Mouse (Mus musculus) myocyte (in vitro differentiated cells): ENCODE data around the gene Btnl1. TPM values are rescaled to one million over a fixed set of nuclear protein-coding genes. Genes with fewer than 3 reads are reported as not detected.

ENCODE experiments used
- H3K27me3 ChIP-seq: one replicate; pipeline ENCODE4 v1.6.1; 2011; ENCODE audit not compliant: control insufficient read depth, insufficient read depth, insufficient read length
- H3K36me3 ChIP-seq: one replicate; pipeline ENCODE4 v1.6.1; 2011; ENCODE audit not compliant: control insufficient read depth, insufficient read depth
- H3K4me2 ChIP-seq: one replicate; pipeline ENCODE4 v1.6.1; 2011; ENCODE audit warnings: low read depth, control low read depth
- H3K4me3 ChIP-seq: one replicate; pipeline ENCODE4 v1.5.1; 2011; ENCODE audit warnings: mild to moderate bottlenecking, control low read depth, moderate library complexity
- H3K79me2 ChIP-seq: one replicate; pipeline ENCODE4 v1.6.1; 2011; ENCODE audit not compliant: control insufficient read depth, insufficient read depth
- H3ac ChIP-seq: one replicate; pipeline ENCODE4 v1.6.1; 2011; ENCODE audit not compliant: control insufficient read depth, insufficient read length
- CEBPB ChIP-seq: IDR thresholded peaks from 2 replicates; pipeline ENCODE4 v1.6.1; 2011; ENCODE audit warnings: mild to moderate bottlenecking, moderate library complexity; ENCODE audit not compliant: poor library complexity, insufficient read depth, severe bottlenecking
- E2F4 ChIP-seq: IDR thresholded peaks from one replicate; pipeline ENCODE4 v1.6.1; 2011; ENCODE audit warnings: mild to moderate bottlenecking, control low read depth, moderate library complexity; ENCODE audit not compliant: insufficient read depth
- MAX ChIP-seq: IDR thresholded peaks from one replicate; pipeline ENCODE4 v1.6.1; 2011; ENCODE audit warnings: low read depth, mild to moderate bottlenecking, control low read depth
- MYOD1 ChIP-seq, 3 experiments: IDR thresholded peaks; one replicate each; pipeline ENCODE4 v1.6.1; 2011; ENCODE audit warnings: control low read depth in 2 of 3, low read depth in 2 of 3, mild to moderate bottlenecking in 2 of 3, moderate library complexity in 1 of 3; ENCODE audit not compliant: insufficient read length in 2 of 3, control insufficient read depth in 1 of 3
- MYOG ChIP-seq, 3 experiments: IDR thresholded peaks; one replicate each; pipeline ENCODE4 v1.6.1; 2011; ENCODE audit warnings: control low read depth in 2 of 3, low read depth in 2 of 3, mild to moderate bottlenecking in 2 of 3; ENCODE audit not compliant: insufficient read length in 2 of 3, control insufficient read depth in 1 of 3, insufficient read depth in 1 of 3
- POLR2A ChIP-seq: IDR thresholded peaks from one replicate; pipeline ENCODE4 v1.6.1; 2011; ENCODE audit warnings: low read depth, mild to moderate bottlenecking, control low read depth, moderate library complexity; ENCODE audit not compliant: insufficient read length
- POLR2AphosphoS2 ChIP-seq: IDR thresholded peaks from one replicate; pipeline ENCODE4 v1.6.1; 2011; ENCODE audit warnings: low read depth, control low read depth; ENCODE audit not compliant: insufficient read length
- REST ChIP-seq: IDR thresholded peaks from one replicate; pipeline ENCODE4 v1.6.1; 2011; ENCODE audit warnings: mild to moderate bottlenecking, control low read depth, moderate library complexity; ENCODE audit not compliant: insufficient read depth, insufficient read length
- SRF ChIP-seq: IDR thresholded peaks from one replicate; pipeline ENCODE4 v1.6.1; 2011; ENCODE audit warnings: low read depth; ENCODE audit not compliant: control insufficient read depth, insufficient read length
- TCF12 ChIP-seq: IDR thresholded peaks from one replicate; pipeline ENCODE4 v1.6.1; 2011; ENCODE audit warnings: mild to moderate bottlenecking, control low read depth; ENCODE audit not compliant: poor library complexity, insufficient read depth, severe bottlenecking
- TCF3 ChIP-seq: IDR thresholded peaks from one replicate; pipeline ENCODE4 v1.6.1; 2011; ENCODE audit warnings: low read depth, control low read depth; ENCODE audit not compliant: insufficient read length
- USF1 ChIP-seq: IDR thresholded peaks from one replicate; pipeline ENCODE4 v1.6.1; 2011; ENCODE audit warnings: low read depth, mild to moderate bottlenecking, control low read depth, moderate library complexity
- polyA plus RNA-seq: library from polyadenylated mRNA; unstranded; fragments of >200 nt; fragmentation: generic; extraction: Trizol; gene quantifications from one replicate; pipeline ENCODE4 v1.2.1, GENCODE M21; 2012; ENCODE audit warnings: missing spikeins

Btnl1 gene
- polyA plus RNA-seq, 1 experiment: not detected

DNA sequence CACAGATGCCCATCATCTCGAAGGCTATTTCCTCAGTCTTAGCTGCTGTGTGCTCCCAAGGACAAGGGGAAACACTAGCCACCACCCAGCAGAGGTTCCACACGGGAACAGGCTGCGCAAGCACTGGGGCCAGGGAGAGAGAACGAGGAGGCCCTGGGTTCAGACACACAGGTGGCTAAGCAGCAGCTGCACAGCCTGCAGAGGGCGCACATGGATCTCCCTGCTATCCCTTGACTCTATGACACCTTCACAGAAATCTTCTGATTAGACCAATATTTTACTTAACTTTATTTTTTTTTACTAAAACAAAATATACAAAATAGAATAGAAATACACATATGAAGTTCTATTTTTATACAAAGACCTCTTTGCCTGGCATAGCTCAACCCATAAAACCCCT is 20.4 kb downstream of the Btnl1 start:
- Histone ChIP-seq H3ac (no peak overlapping the region), H3K36me3 (no peaks in the 10 kb centered on the region), H3K4me3 (no peak overlapping the region), H3K79me2 (no peaks in the 10 kb centered on the region), H3K4me2 (no peak overlapping the region), H3K27me3 (peaks cover 6% of the 10 kb centered on the region)
- no peak for TF ChIP-seq SRF
- TF ChIP-seq CEBPB: no peak
- TF ChIP-seq E2F4: no peak
- TF ChIP-seq USF1: no peak
- TF ChIP-seq REST: no peak
- TF ChIP-seq MYOG (IDR thresholded peaks at IDR 0.05; ENCODE audit: control insufficient read depth in 1 of 3, insufficient read depth in 1 of 3, insufficient read length in 2 of 3, low read depth in 2 of 3): no peak
- no peak for TF ChIP-seq TCF3
- no peak for TF ChIP-seq TCF12
- no peak for TF ChIP-seq MAX
- TF ChIP-seq POLR2AphosphoS2: no peak
- TF ChIP-seq POLR2A: no peak
- no peak for TF ChIP-seq MYOD1 (IDR thresholded peaks at IDR 0.05; ENCODE audit: control insufficient read depth in 1 of 3, insufficient read length in 2 of 3, low read depth in 2 of 3)

DNA sequence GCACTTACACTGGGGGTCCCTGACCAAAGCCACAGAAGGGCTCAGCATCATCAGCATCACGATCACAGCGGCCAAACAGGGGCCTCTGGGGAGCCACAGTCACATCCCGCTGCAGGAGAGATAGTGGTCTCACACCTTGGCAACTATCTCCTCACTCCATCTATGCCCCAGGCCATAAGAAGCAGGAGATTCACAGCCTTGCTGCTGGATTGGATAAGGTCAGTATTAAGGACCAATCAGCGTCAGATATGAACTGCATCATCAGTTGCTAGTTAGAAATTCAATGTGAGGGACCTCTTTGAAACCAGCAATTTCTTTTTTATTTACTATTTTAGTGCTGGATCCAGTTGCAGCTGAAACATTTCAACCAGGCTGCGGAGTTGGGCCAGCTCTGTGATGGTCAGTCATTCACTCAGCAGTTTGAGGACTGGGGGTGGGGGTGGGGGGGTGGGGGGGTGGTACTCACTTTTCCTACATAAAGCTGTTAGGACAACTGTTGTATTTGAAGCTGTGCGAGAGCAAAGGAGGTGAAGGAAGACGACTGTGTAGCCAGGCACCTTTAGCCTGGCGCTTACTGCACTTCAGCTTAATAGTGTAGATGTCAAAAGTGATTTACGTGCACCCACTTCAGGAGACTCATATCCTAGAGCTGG is 21.3 kb downstream of the Btnl1 start:
- TF ChIP-seq MYOD1 (IDR thresholded peaks at IDR 0.05; ENCODE audit: control insufficient read depth in 1 of 3, insufficient read length in 2 of 3, low read depth in 2 of 3) (no peak), MYOG (IDR thresholded peaks at IDR 0.05; ENCODE audit: control insufficient read depth in 1 of 3, insufficient read depth in 1 of 3, insufficient read length in 2 of 3, low read depth in 2 of 3) (no peak), TCF12 (no peak), POLR2AphosphoS2 (no peak), SRF (no peak), TCF3 (no peak), POLR2A (no peak), REST (no peak), E2F4 (no peak), MAX (no peak)
- H3K4me2 ChIP-seq: no peak overlapping the region
- no peak overlapping the region for H3ac ChIP-seq
- peaks cover 6% of the 10 kb centered on the region for H3K27me3 ChIP-seq
- H3K36me3 ChIP-seq: no peaks in the 10 kb centered on the region
- H3K4me3 ChIP-seq: no peak overlapping the region
- H3K79me2 ChIP-seq: no peaks in the 10 kb centered on the region

DNA sequence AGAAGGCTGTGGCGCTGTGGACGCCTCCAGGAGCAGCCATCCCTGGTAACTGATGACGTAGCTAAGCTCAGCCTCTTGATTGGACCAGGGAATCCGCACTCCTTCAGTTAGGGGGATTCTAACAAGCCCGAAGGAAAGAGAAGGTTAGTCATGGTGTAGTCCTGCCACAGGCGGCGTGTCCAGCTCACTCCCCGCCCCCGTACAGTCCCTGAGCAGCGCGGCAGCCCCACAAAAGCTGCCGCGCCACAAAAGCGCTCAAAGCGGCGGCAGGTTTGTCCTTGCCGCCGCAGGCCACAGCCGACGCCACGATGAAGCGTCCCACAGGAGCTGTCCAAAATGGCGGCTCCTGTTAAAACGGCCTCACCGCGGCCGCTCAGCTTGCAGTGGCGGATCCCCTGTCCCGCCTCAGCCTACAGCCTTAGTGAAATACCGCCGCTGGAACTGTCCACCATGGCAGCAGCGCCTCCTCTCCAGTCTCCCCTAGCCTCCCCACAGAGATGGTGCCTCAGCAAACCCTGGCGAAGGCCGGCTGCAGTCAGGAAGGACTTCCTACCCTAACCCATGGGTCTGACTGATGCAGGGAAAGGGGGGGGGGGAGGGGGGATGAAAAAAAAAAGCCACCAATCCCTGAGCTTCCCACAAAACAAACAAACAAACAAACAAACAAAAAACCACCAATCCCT is 21.9 kb downstream of the Btnl1 start, which contains the start of gene BC051142:
Gene BC051142 (plus strand): TSS at position 110 of the 683 bp plus-strand sequence.
- Histone ChIP-seq H3K4me2 (no peak within 1 kb of the TSS), H3ac (no peak within 1 kb of the TSS), H3K4me3 (no peak within 1 kb of the TSS), H3K27me3 (peaks cover 6% of the 10 kb centered on the region), H3K36me3 (no peaks in the 10 kb centered on the region), H3K79me2 (no peaks in the 10 kb centered on the region)
- TF ChIP-seq REST: no peak
- TF ChIP-seq TCF3: no peak
- no peak for TF ChIP-seq MAX
- TF ChIP-seq SRF: no peak
- no peak for TF ChIP-seq POLR2A
- TF ChIP-seq MYOD1 (IDR thresholded peaks at IDR 0.05; ENCODE audit: control insufficient read depth in 1 of 3, insufficient read length in 2 of 3, low read depth in 2 of 3): no peak
- no peak for TF ChIP-seq USF1
- no peak for TF ChIP-seq MYOG (IDR thresholded peaks at IDR 0.05; ENCODE audit: control insufficient read depth in 1 of 3, insufficient read depth in 1 of 3, insufficient read length in 2 of 3, low read depth in 2 of 3)
- TF ChIP-seq POLR2AphosphoS2: no peak
- no peak for TF ChIP-seq CEBPB
- TF ChIP-seq TCF12: no peak
- no peak for TF ChIP-seq E2F4

DNA sequence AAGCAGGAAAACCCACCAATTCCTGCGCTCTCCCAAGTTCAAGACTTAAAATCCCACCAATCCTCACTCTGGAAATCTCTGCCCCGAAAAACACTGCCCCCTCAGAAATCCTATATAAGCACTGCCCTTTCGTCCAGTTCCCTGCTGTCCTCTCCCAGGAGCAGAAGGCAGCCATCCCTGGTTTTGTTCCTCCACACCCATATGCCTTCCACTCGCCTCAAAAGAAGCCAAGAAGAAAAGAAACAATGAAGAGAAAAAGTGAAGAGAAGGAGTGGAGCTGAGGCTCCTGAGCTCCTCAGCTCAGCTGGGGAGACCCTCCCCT is 22.4 kb downstream of the Btnl1 start:
- no peaks in the 10 kb centered on the region for H3K36me3 ChIP-seq
- H3K4me3 ChIP-seq: no peak overlapping the region
- H3K79me2 ChIP-seq: no peaks in the 10 kb centered on the region
- H3ac ChIP-seq: no peak overlapping the region
- TF ChIP-seq POLR2A (no peak), TCF12 (no peak), TCF3 (no peak), MYOG (IDR thresholded peaks at IDR 0.05; ENCODE audit: control insufficient read depth in 1 of 3, insufficient read depth in 1 of 3, insufficient read length in 2 of 3, low read depth in 2 of 3) (no peak), E2F4 (no peak), SRF (no peak), USF1 (no peak), MYOD1 (IDR thresholded peaks at IDR 0.05; ENCODE audit: control insufficient read depth in 1 of 3, insufficient read length in 2 of 3, low read depth in 2 of 3) (no peak), MAX (no peak), REST (no peak), POLR2AphosphoS2 (no peak), CEBPB (no peak)
- no peak overlapping the region for H3K4me2 ChIP-seq
- peaks cover 6% of the 10 kb centered on the region for H3K27me3 ChIP-seq
